Mouse (Mus musculus): Measurements from ENCODE around the gene Exoc4.

The Exoc4 gene

DNA sequence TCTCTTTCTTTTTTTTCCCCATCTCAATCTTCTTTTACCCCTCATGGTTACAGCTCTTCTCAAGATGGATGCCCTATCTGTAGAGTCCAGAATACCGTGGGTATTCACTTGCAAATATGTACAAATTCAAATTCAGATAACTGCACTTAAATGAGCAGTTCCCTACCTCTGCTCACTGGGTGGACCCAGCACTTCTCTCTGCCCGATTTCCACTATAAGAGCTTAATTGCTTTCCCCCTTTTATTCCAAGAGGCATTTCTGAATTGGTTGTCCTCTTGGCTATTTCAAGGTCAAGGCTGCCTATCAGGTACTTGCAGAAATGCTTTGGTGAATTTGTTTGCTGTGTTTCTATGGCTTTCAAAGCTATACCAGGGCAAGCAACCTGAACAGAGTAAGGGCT is 521.1 kb downstream of the Exoc4 start:
- no peak for DNase-seq

DNA sequence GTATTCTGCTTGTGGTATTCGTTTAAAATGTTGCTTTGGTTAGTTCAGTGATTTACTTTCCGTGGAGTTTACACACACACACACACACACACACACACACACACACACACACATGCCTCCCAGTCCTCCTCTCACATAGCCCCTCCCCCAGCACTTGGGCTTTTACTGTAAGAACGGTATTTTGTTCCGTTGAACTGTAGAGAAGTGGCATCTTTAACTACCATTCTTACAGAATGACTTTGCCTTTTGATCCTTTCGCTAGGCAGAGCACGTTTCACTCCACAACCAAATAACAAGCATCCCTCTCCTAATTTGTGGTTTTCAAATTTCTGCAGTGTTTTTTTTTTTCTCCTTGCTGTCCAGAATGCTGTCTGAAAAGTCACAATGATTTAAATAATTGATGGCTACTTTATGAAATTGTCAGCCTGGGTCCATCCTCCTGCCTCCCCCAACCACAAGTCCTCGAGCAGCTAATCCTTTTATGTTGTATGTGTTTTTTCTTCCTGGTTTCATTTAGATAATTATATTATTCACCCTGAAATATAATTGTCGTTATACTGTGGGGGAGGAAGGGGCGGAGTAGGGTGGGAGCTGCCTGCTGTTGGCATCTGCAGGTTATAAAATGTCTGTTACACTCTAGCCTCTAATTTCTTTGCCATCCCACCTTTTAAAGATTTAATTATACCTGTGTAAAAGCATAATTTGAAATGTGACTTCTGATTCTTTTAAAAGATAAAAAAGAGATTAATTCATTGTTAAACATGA is 523.8 kb downstream of the Exoc4 start:
- DNase-seq: no peak

DNA sequence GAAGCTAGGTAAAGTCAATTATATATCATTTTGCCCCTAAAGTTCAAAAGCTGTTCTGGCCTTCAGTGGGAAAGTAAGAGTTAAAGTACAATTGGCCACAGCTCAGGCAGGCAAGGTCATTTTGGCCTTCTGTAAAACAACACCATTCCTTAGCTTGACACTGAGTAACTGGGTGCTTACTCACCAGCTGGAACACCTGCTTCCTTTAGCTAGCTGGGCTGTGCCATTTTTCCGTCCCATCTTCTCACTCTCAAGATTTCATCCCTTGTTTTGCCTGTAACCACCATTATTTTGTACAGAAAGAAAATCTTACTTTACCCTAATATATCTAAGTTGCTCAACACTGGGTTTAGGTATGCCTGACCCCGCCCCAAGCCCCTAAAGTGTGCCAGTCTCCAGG is 543.7 kb downstream of the Exoc4 start:
- DNase-seq: peak; percentile 6 to 46

DNA sequence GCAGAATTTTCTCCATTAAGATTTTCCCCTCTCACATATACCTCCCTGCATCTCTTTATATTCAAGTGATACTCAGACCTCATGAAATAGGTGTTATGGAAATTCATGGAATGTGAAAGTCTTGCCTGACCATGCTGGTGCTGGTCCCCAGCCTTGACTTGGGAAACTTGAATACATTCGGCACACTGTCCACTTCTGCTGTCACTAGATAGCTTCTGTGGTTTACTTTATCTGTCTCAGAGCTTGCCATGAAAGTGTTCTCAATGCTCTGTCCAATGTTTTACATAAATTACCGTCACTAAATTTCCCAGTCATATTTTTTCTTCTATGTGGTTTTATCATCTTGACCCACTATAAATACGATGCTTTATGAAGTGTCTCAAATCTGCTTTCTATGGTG is 552.4 kb downstream of the Exoc4 start:
- DNase-seq: no peak

DNA sequence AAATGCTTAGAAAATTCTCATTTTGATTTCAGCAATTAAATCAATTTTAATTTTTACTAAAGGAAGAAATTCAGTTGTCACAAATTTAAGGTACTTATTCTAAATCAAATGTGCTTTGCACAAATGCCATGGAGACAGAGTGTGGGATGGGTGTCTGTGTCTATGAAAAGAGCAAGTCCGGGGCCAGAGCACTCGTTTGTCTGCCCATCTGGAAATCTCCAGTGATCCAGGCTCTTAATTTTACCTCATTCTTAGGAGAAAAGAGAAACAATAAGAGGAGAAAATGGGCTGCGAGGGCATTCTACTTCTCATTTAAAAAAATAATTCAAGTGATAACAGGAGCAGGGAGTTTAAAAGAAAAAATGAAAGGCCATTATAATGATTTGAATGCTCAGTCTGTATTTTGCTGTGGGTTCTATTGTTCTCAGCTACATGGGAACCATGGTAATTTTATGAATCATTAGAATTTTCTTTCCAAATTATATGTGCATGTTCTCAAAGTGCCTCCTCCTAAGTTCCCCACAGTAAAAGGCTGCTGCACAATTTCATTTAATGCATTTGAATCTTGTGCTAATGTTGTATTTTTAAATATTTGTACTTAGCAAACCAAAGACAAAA is 554.7 kb downstream of the Exoc4 start:
- DNase-seq: no peak

DNA sequence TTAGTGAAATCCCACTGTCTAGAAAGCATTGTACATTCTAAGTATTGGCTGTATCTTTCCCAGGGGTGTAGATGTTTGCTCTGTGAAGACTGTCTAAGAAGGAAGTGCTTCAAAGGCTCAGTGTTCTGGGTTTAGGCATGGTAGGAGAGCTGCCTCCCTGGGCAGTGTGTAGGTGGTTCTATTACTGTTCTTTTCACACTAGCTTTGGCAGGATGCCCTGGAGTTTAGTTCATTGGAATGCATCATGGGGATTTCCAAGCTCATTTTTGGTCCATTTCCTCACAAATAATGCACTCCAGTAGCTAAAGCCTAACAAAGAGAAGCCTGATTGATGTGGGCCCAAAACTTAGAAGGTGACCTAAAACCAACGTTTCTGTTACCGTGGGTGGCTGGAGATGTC is 555.9 kb downstream of the Exoc4 start:
- peak in 1 of 2 experiments; percentile 50 for DNase-seq

DNA sequence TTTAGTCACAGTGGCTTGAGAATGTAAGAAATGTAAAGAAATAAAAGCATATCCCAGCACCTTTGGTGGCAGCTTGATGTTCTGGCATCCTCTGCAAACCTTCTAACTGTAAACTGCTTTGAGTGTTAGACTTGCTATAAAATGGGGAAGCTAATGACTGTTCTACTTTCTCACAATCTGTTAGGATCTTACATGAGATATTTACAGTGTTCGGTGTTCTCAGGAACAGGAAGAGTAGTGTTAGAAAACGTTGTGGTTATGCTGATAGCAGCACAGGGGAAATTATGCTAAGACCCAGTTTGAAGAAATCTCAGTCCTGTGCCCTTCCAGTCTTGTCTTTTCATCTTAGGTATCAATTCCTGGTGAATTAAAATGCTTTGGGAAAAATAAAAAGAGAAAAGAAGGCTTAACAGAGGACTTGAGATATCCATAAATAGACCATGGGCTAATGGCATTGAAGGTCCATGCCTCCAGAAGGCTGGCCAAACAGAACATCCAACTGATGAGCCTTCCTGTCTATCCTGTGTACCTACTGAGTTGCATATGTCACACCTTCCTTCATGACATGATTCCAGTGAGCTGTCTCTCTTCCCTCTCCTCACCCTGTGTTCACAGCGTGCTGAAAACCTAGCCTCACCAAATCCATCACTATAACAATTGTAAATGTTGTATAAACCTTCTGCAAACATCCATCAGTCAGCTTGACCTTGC is 557.3 kb downstream of the Exoc4 start:
- DNase-seq: no peak

DNA sequence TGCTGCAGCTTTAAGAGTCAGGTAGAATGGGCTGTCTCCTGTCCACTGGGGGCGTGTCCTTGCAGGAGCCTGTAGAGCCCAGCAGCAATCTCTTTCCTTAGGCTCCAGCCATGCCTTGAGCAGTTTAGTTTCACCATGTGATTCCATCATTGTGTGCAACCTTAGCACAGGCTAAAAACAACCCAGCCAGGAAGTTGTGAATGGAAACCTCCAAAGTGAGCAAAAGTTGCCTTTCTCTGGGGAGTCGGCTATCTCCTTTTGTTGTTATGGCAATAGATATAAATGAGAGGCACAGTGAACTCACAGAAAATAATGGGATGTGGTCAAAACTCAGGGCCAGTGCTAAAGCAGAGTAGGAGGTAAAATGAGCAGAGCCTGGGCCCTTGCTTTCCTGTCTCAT is 565.5 kb downstream of the Exoc4 start:
- DNase-seq: peak in 1 of 2 experiments; percentile 4

DNA sequence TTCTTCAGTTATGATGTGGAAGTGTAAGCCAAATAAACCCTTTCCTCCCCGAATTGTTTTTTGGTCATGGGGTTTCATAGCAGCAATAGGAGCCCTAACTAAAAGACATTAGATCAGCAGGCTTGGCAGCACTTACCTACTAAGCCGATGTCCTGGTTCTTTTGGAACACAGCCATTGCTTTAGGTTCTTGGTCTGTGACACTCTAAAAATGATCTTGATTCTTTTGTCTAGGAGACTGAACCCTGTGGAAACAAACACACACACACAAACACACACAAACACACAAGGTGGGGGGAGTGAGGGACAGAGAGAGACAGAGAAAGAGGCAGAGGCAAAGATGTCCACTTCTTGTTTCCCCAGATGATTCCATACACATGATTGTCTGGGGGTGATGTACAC is 574.3 kb downstream of the Exoc4 start:
- no peak for DNase-seq

DNA sequence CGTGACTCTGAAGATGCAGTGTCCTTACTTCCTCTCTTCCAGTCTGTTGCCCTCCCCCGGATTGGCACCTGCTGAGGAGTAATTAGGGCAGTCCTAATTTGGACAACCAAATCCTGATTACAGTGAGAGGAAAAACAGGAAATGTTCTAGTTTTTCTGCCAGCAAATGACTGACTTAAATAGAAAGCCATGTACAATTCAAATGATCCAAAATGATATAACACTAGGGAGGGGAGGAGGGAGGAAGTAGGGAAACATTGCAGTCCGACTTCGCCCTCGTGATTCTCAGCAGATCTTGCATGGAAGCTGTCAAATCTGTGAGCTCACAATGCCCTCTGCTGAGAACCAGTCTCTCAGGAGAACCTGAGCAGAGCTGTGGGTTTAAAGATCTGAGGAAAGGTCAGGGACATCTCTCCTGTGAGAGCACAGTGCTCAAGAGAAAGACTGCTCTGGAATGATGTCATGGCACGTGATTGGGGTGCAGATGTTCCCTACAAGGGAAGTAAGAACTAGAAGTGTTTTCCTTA is 575.0 kb downstream of the Exoc4 start:
- peak; percentile 2 to 41 for DNase-seq

DNA sequence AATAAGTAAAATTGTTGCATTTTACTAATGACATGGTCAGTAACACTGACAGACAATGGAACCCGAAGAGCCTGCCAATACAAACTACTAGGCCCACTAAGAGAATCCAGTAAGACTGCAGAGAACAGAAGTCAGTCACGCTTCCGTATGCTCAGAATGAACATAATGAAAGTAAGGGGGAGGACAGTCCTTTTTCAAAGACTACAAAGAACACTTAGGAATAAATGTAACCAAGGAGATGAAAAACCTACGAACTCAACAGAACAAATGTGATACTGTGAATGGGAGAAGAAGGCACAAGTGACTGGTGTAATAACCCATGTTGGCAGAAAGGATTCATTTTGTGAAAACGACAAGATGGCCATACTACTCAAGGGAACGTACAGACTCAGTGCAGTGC is 579.6 kb downstream of the Exoc4 start:
- no peak for DNase-seq

DNA sequence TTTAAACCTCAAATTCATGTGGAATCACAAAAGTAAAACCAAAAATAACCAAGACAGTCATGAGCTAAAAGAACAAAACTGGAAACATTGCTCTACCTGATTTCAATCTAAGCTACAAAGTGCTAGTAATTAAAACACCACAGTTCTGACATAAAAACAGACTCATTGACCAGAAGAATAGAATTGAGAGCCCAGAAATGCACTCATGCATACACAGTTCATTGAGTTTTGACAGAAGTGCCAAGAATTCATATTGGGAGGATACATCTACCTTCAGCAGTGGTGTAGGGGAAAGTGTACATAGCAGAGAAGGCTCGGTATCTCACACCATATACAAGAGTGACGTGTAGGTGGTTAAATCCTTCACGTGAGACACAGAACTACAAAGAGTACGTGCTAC is 580.4 kb downstream of the Exoc4 start:
- no peak for DNase-seq

DNA sequence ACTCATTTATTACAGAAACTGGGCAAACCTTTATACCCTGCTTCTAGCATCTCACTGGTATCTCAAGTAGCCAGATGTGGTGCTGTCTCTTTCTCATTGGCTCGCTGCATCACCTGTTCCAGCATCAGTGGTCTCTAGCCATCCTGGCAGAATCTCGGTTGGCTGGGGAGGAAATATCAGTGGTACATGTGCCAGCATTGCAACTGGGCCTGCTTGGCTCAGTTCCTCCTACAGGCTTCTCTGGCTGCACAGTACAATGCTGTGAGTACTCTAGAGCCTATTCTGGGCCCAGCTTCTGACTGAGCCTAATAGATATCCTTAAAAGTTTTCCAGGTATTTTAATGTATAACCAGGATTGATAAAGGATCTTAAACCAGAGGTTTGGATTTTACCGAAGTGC is 582.4 kb downstream of the Exoc4 start:
- no peak for DNase-seq

DNA sequence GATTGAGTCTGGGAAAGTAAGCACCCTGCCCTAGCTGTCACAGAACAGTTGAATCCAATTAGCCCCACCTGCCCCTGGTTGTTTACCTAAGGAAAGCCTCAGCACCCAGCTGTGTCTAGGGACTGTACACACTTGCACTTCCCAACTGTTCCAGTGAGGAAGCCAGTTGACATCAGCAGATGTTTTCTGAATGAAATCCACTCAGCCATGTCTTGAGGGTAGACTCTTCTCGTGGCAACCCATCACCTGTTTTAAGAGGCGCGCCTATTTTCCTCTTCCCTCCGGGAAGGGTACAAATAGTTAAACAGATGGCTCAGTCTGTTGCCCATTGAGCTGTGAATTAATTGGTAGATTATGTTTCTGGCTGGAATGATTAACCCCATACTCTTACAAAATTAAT is 584.1 kb downstream of the Exoc4 start:
- DNase-seq: no peak

DNA sequence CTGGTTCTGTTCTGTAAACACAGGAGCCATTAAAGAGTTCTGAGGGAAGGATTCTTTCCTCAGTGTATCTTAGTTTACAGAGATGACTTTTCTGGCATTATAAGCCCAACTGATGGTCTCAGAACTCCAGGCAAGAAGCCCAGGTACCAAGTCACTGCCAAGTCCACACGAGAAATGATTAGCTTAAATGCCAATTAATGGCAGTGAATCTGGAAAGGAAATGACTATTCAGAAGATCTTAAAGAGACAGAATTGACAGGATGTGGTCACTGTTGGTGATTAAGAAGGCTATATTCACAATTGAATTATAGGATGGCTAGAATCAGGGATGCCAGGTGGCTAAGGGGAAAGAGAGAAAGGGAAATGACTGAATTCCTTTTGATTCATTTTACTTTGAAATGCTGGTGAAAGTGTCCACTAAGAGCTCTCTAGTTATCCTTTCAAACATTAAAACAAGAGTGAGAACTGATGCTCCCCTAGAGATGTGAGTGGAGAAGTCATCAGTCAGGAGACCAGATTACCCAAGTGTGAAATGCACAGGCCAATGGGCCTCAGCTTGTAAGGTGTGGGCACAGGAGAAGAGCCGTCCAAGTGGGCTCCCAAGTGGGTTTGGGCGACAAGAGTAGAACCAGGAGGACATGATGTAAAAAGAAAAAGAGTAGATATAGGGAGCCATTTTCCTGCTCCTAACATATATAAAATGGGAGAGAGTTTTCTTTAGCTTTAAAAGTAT is 587.3 kb downstream of the Exoc4 start:
- no peak for DNase-seq

DNA sequence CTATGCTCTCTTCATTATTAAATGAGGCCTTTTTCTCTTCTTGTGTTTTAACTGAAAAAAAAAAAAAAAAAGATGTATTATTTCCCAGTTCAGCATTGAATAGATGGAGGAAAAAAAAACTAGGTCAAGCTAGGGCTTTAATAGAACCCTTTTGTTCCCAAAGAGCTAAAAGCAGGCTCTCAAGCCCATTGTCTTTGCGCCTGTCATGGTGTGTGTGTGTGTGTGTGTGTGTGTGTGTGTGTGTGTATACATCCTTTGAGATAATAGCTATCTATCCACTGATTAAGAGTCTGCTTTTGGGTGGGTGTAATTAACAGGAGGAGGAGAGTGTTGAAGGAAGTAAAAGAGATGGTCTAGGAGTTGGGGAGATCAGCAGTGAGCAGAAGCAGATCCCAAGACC is 594.0 kb downstream of the Exoc4 start:
- DNase-seq: no peak

DNA sequence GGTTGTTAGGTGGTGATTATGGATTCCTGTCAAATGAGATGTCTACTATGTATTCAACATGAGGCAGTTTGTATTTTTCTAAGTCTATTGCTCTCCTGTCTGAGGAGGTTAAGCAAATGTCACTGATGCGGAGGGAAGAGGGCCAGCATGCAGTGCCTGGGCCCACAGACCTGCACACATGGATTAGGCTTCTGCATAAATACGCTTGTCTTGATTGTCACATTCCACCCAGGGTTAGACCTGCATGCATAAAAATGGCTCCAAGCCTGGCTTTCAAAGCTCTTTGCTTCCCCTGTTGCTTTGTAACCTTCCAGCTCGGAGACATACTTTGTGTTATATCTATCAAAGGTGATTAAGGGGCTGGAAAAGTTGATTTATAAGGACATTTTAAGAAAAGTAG is 610.2 kb downstream of the Exoc4 start:
- DNase-seq: no peak

DNA sequence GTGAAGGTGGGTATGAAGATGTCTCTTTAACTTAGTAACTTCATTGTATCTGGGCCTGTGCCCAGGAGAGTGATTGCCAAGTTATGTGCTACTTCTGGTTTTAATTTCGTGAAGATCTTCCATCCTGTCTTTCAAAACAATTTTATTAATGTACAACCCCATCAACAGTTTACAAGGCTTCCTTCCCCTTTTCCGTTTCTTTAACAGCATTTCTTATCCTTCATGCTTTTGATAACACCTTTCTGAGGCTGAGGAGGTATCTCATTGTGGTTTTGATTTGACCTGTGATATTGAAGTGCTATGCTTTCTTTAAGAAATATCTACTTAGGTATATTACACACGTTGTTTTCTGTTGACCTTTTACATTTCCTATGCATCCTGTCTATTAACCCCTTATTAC is 616.9 kb downstream of the Exoc4 start:
- DNase-seq: no peak

DNA sequence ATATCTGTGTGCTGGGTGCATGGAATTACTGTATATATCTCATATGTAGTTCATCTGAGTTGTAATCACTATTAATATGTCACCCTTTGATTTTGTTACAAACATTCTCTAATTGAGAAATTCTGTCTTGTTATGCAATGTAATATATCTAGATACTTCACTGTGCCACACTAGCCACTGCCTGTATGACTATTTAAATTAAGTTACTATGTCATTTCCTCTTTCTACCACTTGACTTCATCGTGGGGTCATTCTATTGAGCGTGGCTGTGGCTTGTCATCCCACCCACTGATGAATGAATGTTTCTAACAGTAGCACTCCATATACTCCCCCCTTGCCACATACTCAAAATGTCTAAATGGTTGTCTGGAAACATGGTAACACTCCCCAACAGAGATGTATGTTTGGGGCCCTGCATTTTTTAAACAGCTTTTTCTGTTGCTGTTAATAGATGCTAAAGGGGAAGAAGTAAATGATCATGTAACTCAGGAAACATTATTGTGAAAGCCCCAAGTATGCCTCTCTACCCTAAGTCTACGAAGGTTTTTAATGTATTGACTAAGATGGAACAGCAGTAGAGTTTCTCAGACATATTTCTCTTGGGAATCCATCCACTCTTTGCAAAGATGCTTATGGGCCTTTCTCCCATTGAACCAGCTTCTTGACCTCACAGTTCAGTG is 618.2 kb downstream of the Exoc4 start:
- no peak for DNase-seq

DNA sequence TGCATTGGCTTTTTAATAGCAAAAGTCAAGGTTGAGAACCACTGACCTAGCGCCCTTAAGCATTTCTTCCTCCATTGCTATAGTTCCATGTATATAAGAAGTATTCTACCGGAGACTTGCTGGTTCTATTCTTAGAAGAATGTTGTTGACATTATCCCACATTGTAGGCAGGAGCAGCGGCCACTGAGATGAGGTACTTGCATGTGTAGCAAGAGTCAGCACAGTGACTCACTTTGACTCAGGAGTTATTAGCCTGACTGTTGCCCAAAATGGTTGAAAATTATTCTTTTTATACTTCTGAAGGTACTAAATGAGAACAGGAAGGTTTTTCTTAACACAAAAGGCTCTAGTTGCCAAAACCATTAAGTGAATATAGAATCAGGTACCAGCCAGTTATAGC is 620.4 kb downstream of the Exoc4 start:
- DNase-seq: no peak

DNA sequence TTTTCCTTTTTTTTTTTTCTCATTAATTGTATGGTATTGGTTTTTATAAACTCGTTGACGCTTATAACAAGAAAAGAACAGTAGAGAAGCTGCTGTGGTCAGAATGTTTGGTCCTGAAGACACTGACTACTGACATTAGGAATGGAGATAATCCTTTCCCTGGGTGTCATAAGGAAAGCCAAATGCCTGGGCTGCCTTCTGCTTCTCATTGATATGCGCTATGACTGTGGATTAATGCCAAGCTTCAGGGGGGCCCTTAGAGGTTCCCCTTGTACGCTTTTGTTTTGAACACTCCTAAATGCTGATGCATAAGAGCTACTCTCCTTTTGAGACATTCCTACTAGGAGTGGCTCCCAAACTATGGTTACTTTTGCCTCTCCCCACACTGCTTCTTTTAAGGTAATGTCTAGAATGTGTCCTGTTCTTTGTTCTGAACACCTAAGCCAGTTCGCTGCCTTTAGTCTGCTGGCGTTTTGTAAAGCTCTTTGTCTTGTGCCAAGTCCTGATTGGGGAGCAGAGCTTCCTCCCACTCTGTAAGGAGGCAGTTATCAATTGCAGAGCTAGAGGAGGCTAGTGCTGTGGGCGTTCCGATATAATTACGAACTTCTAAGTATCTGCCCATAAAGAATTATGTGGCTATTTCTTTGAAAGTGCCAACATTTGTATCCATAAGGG is 621.7 kb downstream of the Exoc4 start:
- no peak for DNase-seq

DNA sequence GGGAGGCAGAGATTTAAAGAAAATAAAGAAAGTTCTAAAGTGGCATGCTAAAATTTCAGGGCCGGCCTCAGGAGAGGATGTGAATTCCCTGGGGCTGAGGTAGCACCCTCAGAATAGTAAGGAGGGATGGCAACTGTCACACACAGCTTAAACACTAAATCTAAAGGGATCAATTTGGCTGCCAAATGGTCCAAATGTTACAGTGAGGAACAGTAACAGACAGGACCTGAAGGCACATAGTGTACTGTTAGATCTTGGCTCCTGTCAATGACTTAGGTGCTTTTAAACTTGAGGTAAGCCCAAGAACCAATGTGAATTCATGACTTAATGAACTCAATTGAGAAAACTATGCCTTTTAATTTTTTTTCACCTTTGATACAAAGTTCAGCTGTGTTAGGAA is 622.4 kb downstream of the Exoc4 start:
- no peak for DNase-seq
